Mouse (Mus musculus): ENCODE measurements around the gene Coro2b.
A peak's percentile ranks its signal among the peaks of the same experiment; 100 is the strongest.

Coro2b gene

DNA sequence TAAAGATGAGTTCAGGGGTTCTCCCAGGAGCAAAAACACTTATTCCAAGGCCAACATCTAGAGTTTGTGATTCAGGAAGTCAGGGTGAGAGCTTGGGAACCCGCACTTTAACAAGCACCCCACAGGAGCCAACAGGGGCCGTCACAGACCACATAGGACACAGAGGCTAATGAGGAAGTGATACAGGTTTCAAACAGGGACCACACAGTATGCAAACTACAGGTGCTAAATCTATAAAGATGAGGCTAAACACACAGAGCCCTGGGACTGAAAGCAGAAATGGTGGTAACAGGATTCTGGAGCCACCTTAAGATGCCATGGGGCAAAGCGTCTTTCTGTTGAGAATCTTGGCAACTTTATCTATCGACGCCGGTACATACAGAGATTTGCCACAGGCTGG is 27.2 kb downstream of the Coro2b start:
- no peak for DNase-seq

DNA sequence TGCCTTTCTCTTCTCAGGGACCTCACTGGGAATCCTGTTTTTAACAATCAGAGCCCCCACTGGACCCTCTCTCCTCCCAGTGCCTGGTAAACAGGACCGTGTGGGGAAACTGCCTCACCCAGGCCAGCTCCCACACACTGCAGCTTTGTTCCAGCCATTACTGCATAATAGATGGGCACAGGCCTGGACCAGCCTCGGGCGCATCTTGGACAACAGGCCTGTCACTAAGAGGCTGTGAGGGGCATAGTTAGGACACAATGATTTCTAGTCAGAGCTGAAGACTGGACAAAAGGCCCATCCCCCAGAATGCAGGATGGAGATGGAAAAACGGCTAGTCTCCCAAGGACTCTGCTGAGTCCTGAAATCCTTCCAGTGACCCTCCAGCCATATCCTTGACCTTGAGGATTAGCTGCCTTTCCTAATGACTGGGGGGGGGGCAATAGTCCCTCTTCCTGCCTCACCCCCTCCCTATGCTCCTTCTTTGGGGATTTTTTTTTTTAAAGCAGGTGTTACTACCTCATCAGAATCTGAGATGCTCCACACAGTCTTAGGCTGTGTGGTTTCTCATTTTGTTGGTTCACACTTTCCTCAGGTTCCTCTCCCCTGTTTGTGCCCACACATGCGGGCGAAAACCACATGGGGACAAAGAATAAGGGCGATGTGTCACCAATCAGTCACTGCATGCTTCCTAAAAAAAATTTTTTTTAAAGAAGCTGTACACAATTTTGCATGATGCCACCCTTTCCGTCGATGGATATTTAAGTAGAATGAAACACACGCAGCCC is 27.9 kb downstream of the Coro2b start:
- peak in 1 of 2 experiments; percentile 19 for DNase-seq

- peak in 1 of 2 experiments; percentile 13 for DNase-seq
Measured at GRCm38 (mm10) chr9:62506467-62507067, 30.3 kb downstream of the Coro2b start.

GRCm38 (mm10) chr9:62504129-62504528 is 32.7 kb downstream of the Coro2b start:
- DNase-seq = peak; percentile 47 to 56

DNA sequence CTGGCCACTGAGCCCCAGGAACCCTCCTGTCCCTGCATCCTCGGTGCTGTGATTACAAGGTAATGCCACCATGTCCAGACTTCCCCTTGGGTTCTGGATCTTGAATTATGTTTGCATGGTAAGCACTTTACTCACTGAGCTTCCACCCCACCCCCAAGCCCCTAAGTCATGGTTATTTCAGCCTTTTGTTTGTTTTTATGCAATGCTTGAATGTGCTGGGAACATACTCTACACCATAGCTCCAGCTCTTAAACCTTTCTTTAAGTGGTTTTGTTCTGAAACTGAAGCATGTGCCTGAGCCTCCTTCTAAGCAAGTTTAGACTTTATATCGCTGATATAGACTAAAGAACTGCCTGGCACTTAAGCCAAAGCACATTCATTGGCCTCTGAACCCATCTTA is 34.5 kb downstream of the Coro2b start:
- DNase-seq = no peak

- DNase-seq = peak in 1 of 2 experiments; percentile 12
Measured at GRCm38 (mm10) chr9:62501566-62501965, 35.3 kb downstream of the Coro2b start.

- no peak for DNase-seq
Measured at GRCm38 (mm10) chr9:62500007-62500406, 36.8 kb downstream of the Coro2b start.

- peak; percentile 77 to 88 for DNase-seq
Measured at GRCm38 (mm10) chr9:62498945-62499344, 37.9 kb downstream of the Coro2b start.

DNA sequence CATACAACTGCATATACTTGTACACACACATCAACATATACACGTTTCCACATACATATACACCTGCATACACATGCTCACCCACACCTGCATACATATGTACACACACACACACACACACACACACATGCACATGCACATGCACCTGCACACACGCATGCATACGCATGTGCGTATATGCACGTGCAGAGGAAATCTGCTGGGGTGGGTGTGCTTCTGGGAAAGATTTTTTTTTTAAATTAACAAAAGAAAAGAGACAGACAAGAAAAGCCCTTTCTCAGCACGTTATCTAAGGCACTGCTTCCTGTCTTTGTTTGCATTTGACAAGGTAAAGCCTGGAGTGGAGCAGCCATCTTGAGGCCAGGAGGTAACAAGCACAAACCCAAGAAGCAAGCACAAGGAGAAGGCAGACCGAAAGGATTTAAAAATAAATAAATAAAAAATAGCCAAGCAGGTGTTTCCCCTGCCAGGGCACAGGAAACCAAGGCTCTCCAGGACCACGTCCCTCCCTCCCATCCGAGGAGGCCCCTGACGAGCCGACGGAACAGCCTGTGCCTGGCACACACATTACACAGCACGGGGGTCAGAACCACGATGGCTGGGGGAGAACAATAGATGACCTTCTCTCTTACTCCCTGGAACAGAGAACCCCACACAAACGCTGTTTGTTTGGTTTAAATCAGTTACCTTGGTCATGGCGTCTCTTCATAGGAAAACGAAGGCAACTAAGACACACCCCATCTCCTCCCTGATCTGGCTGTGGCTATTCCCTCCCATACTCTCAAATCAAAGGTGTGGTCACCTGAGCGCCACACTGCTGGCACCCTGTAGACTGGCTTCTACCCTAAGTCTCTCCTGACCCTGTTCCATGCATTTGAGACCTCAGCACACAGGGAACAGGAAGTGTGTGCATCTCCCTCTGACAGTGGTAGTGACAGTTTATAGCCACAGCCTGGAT is 39.4 kb downstream of the Coro2b start:
- peak in 1 of 2 experiments; percentile 25 for DNase-seq

GRCm38 (mm10) chr9:62492306-62492990 is 44.4 kb downstream of the Coro2b start:
- peak; percentile 56 to 71 for DNase-seq

- peak; percentile 65 for DNase-seq
Measured at GRCm38 (mm10) chr9:62491611-62492010, 45.2 kb downstream of the Coro2b start.

- peak in 1 of 2 experiments; percentile 43 for DNase-seq
Measured at GRCm38 (mm10) chr9:62491104-62491503, 45.7 kb downstream of the Coro2b start.

DNA sequence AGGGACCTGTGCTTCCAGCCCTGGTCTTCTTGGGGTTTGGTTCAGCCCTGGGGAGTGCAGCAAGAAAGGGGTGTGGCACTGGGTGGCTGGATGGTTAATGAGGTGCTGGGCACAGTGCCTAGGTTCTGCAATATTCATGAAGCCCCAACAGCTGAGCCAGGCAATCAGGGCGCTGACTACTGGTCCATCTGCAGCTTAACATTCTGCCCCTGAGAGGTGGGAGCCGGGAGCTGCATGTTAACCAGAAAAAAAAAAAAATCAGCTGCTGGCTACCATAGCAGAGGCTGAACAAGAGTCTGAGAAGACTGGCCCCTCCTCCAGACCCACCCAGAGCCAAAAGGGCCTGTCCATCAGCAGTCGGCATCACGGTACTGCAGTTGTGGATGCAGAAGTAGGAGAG is 52.7 kb downstream of the Coro2b start:
- no peak for DNase-seq

- no peak for DNase-seq
Measured at GRCm38 (mm10) chr9:62482788-62483187, 54.1 kb downstream of the Coro2b start.

DNA sequence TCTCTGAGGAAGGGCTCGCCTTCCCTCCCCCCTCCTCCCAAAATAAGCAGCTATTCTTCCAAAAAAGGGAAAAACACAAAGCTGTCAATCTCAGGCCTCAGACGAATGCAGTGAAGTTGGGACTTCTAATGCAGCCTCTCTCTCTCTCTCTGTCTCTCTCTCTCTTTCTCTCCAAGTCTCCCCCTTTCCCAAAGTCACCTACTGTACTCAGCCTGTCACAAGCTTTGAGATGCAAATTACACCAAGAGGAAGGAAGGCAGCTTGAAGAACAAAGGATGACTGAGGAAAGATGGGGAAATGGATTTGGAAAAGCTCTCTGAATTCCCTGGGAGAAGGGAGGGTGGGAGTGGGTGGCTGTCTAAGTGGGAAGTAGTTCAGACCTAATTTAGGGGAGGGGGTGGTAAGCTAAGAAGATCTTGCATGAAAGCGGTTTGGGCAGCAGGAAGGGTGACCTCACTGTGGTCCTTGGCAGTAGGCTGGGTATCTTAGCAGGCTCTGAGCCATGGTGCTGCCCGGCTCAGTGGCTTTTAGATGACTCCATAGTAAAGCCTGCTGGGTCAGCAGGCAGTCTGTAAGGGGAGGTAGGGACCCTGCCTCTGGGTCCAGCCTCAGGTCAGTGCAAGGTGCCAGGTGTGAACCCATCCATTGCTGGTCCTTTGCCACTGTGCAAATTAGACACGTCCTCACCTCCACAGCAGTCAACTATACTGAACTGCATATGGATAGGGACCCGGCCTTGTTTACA is 55.8 kb downstream of the Coro2b start:
- no peak for DNase-seq

DNA sequence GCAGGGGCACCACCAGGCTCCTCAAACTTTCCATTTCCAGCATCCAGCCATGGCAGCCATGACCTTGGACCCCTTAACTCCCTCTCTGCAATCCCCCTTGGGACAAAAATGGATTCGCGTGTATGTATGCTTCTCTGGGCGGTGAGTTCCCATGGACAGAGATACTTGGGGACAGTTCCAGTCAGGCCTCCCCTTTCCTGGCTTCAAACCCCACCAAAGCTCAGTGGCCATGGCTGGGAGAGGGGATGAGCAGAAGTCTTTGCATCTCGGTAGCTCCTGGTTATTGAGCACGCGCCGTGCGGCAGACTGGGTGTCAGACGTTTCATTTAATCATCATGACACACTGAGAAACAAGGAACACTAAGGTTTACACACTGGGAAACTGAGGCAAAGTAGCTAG is 56.7 kb downstream of the Coro2b start:
- no peak for DNase-seq

DNA sequence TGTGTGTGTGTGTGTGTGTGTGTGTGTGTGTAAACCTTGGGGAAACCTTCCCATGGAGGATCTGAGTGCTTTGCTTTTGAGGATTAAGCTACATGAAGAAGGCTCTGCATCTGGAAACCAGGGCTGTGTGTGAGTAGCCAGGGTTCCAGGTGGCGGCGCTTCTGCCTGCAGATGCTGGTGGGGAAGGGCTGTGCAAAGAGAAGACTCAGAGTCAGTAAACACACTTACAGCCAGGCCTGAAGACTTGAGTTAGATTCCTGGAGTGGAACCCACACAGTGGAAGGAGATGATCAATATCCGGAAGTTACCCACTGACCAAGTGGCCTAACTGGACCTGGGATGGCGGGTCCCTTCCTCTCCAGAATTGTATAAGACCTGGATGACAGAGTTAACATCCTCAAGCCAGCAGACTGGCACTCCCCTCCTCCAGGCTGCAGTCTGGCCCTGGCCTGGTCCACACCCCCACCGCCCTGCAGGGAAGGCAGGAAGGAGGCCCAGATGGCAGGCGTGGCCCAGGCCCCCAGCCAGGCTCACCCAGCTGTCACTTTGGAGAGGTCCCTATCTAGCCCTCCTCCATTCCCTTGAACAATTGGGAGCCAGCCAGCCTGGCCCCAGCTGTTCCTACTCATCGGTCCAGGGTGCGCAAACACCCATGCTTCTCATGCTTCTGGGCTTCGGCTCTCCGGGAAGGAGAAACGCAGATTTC is 59.9 kb downstream of the Coro2b start:
- DNase-seq = peak; percentile 98

- DNase-seq = no peak
Measured at GRCm38 (mm10) chr9:62474206-62474605, 62.6 kb downstream of the Coro2b start.

GRCm38 (mm10) chr9:62471541-62472189 is 65.2 kb downstream of the Coro2b start:
- DNase-seq = peak; percentile 88 to 93

DNA sequence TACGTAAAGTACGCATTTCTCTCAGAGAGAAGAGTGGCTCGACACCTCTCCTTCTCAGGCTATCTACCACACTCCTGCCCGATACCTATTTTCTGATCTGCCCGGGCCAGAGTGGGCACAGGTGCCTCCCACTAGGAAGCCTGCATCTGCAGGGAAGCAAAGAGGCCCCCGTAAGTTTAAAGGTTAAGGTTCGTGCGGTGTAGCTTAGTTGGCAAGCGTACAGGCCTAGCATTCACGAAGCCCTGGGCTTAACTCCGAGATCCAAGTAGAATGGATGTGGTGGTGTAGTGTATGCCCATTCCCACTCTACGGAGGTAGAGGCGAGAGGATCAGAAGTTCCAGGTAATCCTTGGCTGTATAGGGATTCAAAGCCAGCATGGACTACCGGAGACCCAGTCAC is 65.8 kb downstream of the Coro2b start:
- peak in 1 of 2 experiments; percentile 26 for DNase-seq

GRCm38 (mm10) chr9:62470398-62470797 is 66.4 kb downstream of the Coro2b start:
- peak; percentile 93 to 94 for DNase-seq
